Mouse (Mus musculus): ENCODE results near the gene Olfr993. TPM values are rescaled to one million over a fixed set of nuclear protein-coding genes. Genes with fewer than 3 reads are reported as not detected.

Gene Olfr993
- polyA plus RNA-seq (2014; fragmentation: Illumina TruSeq; extraction: RNeasy Lipid Tissue Mini Kit (QIAGEN cat#74804); ENCODE audit: low read depth, low replicate concordance): not detected

DNA sequence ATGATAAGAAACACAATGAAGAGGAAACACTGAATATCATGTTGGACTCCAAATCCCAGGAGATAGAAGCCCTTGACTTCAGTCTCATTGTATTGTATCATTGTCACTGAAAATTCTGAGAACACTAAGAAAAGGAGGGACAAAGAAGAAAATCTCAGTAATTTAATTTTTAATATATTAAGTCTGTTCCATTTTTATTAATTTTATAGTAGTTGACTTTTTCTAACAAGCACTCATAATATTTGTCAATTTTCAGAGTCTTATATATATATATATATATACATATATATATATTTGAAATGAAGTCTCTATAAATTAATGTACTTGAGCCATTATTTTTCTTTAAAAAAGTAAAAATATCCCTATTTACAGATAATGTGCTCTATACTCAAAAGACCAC lies at the start of gene Olfr993:
TSS of gene Olfr993 (minus strand) at position 101 of the 400 bp plus-strand sequence.

DNA sequence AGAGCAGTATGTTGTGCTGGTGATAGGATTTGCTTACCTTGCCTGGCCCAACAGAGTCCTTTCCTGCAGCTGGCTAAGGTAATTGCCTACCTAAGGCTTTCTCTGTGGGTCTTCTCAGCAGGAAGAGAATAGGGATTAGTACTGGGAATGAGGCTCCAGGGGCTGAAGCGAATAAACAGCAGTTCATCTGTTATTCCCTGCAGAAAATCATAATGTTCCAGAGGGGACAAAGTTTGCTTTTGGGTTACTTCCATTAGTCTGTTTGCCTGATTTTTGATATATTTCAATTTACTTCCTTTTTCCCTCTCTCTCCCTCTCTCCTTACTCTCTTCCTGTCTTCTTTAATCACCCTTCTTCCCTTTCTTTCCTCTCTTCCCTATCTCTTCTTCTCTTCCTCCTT lies 28.9 kb upstream of the Olfr993 start, which contains the start of gene Olfr995:
TSS of gene Olfr995 (minus strand) at position 101 of the 400 bp plus-strand sequence.

DNA sequence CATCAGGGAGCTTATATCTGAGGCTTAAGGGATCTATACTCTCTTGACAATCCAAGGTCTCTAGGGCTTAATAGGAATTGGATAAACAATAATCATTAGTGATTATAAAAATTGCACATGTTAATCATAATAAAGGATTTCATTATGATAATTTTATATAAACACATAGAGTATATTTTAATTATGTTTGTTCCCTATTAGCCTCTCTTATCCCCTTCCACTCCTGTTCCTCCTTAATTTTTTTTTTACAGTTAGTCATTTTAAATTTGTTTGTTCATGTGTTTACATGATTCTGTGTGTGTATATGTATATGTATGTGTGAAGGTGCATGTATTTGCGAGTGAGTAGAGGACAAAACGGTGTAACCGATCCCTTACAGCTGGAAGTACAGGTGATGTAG lies 21.7 kb upstream of the Olfr993 start, which contains the start of gene Olfr994:
TSS of gene Olfr994 (minus strand) at position 101 of the 400 bp plus-strand sequence.

DNA sequence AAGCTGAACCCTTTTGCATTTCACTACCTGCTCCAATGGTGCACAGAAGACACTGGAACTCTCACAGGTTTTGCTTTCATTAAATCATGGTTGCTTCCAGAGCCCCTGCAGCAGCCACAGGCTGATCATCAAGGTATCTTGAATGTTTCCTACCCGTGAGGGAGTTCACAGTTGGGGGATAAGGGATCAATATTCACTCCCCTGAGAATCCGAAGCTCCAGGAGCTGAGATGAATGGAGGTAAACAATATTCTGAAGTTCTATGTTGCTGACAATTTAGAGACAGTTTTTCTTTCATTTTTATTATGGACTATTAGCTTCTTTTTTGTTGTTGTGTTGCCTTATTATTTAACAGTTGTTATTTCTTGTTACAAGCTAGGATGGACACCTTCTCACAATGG lies 5.3 kb downstream of the Olfr993 start, which contains the start of gene Olfr992:
TSS of gene Olfr992 (minus strand) at position 101 of the 400 bp plus-strand sequence.

Other genes starting within 250 kb of the Olfr993 start
- 3.7 TPM for gene Lrrc55, start 217.7 kb downstream of the Olfr993 start, polyA plus RNA-seq (2014; fragmentation: Illumina TruSeq; extraction: RNeasy Lipid Tissue Mini Kit (QIAGEN cat#74804); ENCODE audit: low read depth, low replicate concordance)
- gene Olfr987, start 75.6 kb downstream of the Olfr993 start, polyA plus RNA-seq (2014; fragmentation: Illumina TruSeq; extraction: RNeasy Lipid Tissue Mini Kit (QIAGEN cat#74804); ENCODE audit: low read depth, low replicate concordance): not detected
- gene Olfr988, start 51.6 kb downstream of the Olfr993 start, polyA plus RNA-seq (2014; fragmentation: Illumina TruSeq; extraction: RNeasy Lipid Tissue Mini Kit (QIAGEN cat#74804); ENCODE audit: low read depth, low replicate concordance): not detected
- not detected for gene Olfr992, start 5.4 kb downstream of the Olfr993 start, polyA plus RNA-seq (2014; fragmentation: Illumina TruSeq; extraction: RNeasy Lipid Tissue Mini Kit (QIAGEN cat#74804); ENCODE audit: low read depth, low replicate concordance)
- gene Olfr994, start 21.6 kb upstream of the Olfr993 start, polyA plus RNA-seq (2014; fragmentation: Illumina TruSeq; extraction: RNeasy Lipid Tissue Mini Kit (QIAGEN cat#74804); ENCODE audit: low read depth, low replicate concordance): not detected
- not detected for gene Olfr995, start 28.8 kb upstream of the Olfr993 start, polyA plus RNA-seq (2014; fragmentation: Illumina TruSeq; extraction: RNeasy Lipid Tissue Mini Kit (QIAGEN cat#74804); ENCODE audit: low read depth, low replicate concordance)
- not detected for gene 4833423E24Rik, start 104.1 kb upstream of the Olfr993 start, polyA plus RNA-seq (2014; fragmentation: Illumina TruSeq; extraction: RNeasy Lipid Tissue Mini Kit (QIAGEN cat#74804); ENCODE audit: low read depth, low replicate concordance)
- gene Olfr996, start 164.3 kb upstream of the Olfr993 start, polyA plus RNA-seq (2014; fragmentation: Illumina TruSeq; extraction: RNeasy Lipid Tissue Mini Kit (QIAGEN cat#74804); ENCODE audit: low read depth, low replicate concordance): not detected
- gene Olfr998, start 174.1 kb upstream of the Olfr993 start, polyA plus RNA-seq (2014; fragmentation: Illumina TruSeq; extraction: RNeasy Lipid Tissue Mini Kit (QIAGEN cat#74804); ENCODE audit: low read depth, low replicate concordance): not detected
- not detected for gene Olfr1000, start 197.0 kb upstream of the Olfr993 start, polyA plus RNA-seq (2014; fragmentation: Illumina TruSeq; extraction: RNeasy Lipid Tissue Mini Kit (QIAGEN cat#74804); ENCODE audit: low read depth, low replicate concordance)
- gene Olfr1002, start 235.8 kb upstream of the Olfr993 start, polyA plus RNA-seq (2014; fragmentation: Illumina TruSeq; extraction: RNeasy Lipid Tissue Mini Kit (QIAGEN cat#74804); ENCODE audit: low read depth, low replicate concordance): not detected
- gene Olfr154, start 249.6 kb upstream of the Olfr993 start, polyA plus RNA-seq (2014; fragmentation: Illumina TruSeq; extraction: RNeasy Lipid Tissue Mini Kit (QIAGEN cat#74804); ENCODE audit: low read depth, low replicate concordance): not detected